Mouse (Mus musculus): ENCODE results near the gene Ces3b. TPM values are rescaled to one million over a fixed set of nuclear protein-coding genes. Genes with fewer than 3 reads are reported as not detected.

The Ces3b gene
- 0.06 and 0.16 TPM in 2 replicates for polyA plus RNA-seq (2012; rRNA removed)

DNA sequence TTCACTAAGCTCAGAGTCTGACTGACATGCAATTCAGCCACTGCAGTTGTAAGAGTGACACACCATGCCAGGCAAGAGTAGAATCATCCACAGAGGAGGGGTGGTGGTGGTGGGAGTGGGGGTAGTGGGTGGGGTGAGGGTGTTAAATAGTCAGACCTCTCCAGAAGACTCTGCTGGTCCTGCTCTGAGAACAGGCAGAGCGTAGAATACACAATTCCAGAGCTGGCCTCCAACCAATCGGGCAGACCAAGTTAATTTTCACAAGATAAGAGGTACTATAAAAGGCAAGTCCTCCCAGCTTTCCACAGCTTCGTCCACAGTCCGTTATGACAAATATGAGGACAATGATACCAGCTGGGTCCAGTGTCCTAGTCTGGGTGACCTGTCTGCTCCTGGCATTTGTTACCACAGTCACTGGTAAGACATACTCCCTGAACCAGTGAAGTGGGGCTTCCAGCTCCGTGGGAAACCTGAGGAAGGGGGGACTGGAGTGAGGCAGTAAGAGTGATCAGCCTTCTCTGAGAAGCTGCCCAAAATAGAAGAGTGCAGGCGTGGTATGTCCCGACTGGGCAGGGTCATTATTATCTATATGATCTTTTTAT is at the start of gene Ces3b:
Gene Ces3b, plus strand, starts transcription at position 305 of the 602 bp plus-strand sequence.

DNA sequence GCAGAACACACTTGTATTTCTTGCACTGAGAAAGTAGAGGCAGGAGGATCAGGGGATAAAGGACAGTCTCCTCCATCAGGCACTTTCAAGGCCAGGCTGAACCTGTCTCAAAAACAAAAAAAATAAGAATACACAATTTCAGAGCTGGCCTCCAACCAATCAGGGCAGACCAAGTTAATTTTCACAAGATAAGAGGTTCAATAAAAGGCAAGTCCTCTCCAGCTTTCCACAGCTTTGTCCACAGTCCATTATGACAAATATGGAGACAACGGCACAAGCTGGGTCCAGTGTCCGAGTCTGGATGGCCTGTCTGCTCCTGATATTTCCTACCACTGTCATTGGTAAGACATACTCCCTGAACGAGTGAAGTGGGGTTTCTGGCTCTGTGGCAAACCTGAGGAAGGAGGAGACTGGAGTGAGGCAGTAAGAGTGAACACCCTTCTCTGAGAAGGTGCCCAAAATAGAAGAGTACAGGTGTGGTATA is 35.1 kb upstream of the Ces3b start, which contains the start of gene Ces3a:
Gene Ces3a, plus strand, starts transcription at position 231 of the 484 bp plus-strand sequence.

DNA sequence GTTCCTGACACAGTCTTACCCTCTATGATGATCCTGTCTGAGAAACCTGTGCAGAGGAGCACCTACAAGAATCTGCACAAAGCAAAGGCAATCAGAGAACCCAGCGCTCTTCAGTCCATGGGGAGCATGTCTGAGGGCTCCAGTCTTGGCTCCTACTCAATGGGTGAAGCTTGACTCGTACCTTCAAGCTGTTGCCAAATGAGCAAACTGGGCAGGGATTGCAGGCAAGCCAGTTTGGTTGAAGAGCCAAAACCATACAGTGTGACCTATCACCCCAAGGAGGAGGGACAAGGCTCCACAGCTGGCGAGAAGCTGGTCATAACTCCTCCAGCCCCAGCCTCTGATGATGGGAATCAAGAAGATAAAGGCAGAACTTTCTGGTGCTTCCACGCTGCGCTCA is 48.0 kb downstream of the Ces3b start, which contains the start of gene Ces4a:
Gene Ces4a, plus strand, starts transcription at position 292 of the 400 bp plus-strand sequence.

Other genes with a start within 250 kb of the Ces3b start
- 1.4 and 1.5 TPM in 2 replicates for gene Ces2c, start 236.7 kb upstream of the Ces3b start, polyA plus RNA-seq (2012; rRNA removed)
- 12.9 and 19.2 TPM in 2 replicates for gene Ces2e, start 157.5 kb upstream of the Ces3b start, polyA plus RNA-seq (2012; rRNA removed)
- 0.02 and 0.03 TPM in 2 replicates for gene Ces2f, start 136.4 kb upstream of the Ces3b start, polyA plus RNA-seq (2012; rRNA removed)
- gene Ces2g, start 122.0 kb upstream of the Ces3b start, polyA plus RNA-seq (2012; rRNA removed), result 17.7 TPM in 2 replicates
- 0.06 and 0.07 TPM in 2 replicates for gene Ces2h, start 82.9 kb upstream of the Ces3b start, polyA plus RNA-seq (2012; rRNA removed)
- 30.4 and 58.8 TPM in 2 replicates for gene Ces3a, start 35.2 kb upstream of the Ces3b start, polyA plus RNA-seq (2012; rRNA removed)
- gene Ces4a, start 48.0 kb downstream of the Ces3b start, polyA plus RNA-seq (2012; rRNA removed), result 0.14 and 0.16 TPM in 2 replicates
- 7.7 and 8.9 TPM in 2 replicates for gene Cbfb, start 86.9 kb downstream of the Ces3b start, polyA plus RNA-seq (2012; rRNA removed)
- 24.2 and 26.1 TPM in 2 replicates for gene D230025D16Rik, start 141.4 kb downstream of the Ces3b start, polyA plus RNA-seq (2012; rRNA removed)
- gene B3gnt9, start 171.4 kb downstream of the Ces3b start, polyA plus RNA-seq (2012; rRNA removed), result 2.0 TPM in 2 replicates
- 7.9 and 8.0 TPM in 2 replicates for gene Tradd, start 180.9 kb downstream of the Ces3b start, polyA plus RNA-seq (2012; rRNA removed)
- 1.6 and 1.8 TPM in 2 replicates for gene Fbxl8, start 180.9 kb downstream of the Ces3b start, polyA plus RNA-seq (2012; rRNA removed)
- 0.08 and 0.17 TPM in 2 replicates for gene Hsf4, start 186.0 kb downstream of the Ces3b start, polyA plus RNA-seq (2012; rRNA removed)
- 0.02 TPM in 2 replicates for gene Nol3, start 192.4 kb downstream of the Ces3b start, polyA plus RNA-seq (2012; rRNA removed)
- 1.1 and 1.5 TPM in 2 replicates for gene 4931428F04Rik, start 206.1 kb downstream of the Ces3b start, polyA plus RNA-seq (2012; rRNA removed)
- gene Exoc3l, start 212.3 kb downstream of the Ces3b start, polyA plus RNA-seq (2012; rRNA removed), result 7.6 and 9.2 TPM in 2 replicates
- gene E2f4, start 213.9 kb downstream of the Ces3b start, polyA plus RNA-seq (2012; rRNA removed), result 121 and 133 TPM in 2 replicates
- gene Elmo3, start 221.8 kb downstream of the Ces3b start, polyA plus RNA-seq (2012; rRNA removed), result 10.1 and 10.5 TPM in 2 replicates
- 6.1 and 8.6 TPM in 2 replicates for gene Lrrc29, start 242.5 kb downstream of the Ces3b start, polyA plus RNA-seq (2012; rRNA removed)
- gene Tmem208, start 242.6 kb downstream of the Ces3b start, polyA plus RNA-seq (2012; rRNA removed), result 55.7 and 58.3 TPM in 2 replicates